Mouse (Mus musculus) megakaryocyte-erythroid progenitor cell, adult 5-6 weeks (primary cell): ENCODE data around the gene Kntc1. TPM values are rescaled to one million over a fixed set of nuclear protein-coding genes. Genes with fewer than 3 reads are reported as not detected.

Source experiments
- ATAC-seq: replicated peaks from 2 replicates; pipeline ENCODE4 v1.8.0; 2016; ENCODE audit warnings: mild to moderate bottlenecking, inconsistent platforms; ENCODE audit not compliant: severe bottlenecking, poor library complexity, low FRiP score, low TSS enrichment
- total RNA-seq, 2 experiments: library from RNA; stranded (forward) in 1 of 2; stranded (reverse) in 1 of 2; fragments of 200-1000, 215-1000 nt in 1 of 2; fragments of >200 nt in 1 of 2; fragmentation: Nextera tagmentation in 1 of 2; gene quantifications; 2 replicates each; pipeline ENCODE4 v1.2.3; 2014 to 2017

Gene Kntc1
- total RNA-seq, 2 experiments from 2014 or later, result 48.6 to 72.6 TPM

DNA sequence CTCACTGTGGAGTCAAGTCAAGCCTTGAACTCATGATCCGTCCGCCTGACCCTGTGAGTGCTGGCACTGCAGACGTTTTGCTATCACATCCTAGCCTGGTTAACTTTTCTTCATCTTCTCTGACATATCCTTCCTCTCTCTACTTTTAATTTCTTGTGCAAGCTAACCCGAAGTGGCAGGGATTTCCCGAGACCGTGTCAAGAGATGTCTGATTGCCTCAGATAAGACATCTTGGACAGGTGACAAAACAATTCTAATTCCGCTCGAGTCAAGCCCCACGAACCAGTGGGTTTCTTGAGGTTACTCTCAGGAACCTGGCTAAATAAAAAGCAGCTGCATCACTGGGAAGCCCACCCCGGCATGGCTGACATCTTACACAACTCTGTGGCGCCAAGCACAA, 109.3 kb downstream of the Kntc1 start:
- ATAC-seq, result no peak

DNA sequence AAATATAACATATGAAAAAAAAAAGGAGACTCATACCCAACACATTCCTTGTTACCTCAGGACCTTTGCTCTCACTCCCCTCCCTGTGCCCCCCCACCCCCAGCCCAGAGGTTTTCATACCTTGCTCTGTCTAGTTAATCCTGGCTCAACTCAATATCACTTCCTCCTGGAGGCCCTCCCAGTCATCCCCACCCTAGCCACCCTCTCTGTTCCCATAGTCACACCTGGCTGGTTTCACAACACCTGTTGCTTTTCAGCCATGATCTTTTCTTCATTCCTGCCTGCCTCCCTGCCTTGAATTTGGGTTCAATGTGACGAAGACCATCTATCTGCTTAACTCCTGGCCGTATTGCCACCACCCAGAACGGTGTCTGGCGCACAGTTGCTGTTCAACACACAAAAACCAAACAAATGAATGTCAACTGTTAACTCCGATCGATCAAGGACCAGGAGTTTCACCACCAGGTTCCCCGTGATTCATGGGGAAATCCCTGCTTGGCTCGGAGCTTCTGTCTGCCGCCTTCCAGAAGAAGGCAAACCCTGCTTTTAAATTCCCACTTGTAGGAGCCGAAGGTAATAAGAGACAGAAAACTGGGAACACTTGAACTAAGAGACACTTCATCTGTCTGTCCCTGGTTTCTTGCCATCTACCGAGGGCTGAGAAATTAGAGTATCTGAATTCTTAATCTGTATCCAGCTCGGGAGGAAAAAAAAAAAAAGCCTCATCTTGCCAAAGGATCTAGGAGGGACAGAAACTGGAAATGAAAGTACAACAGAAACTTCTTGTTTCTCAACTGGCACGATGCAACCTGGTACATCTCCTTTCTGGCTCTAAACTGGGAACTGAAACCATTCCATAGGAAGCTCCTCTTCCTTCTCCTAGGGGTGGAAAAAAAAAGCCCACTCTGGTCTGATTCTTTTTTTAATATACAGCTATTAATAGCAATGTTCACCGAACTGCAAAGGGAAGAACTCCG, 113.1 kb downstream of the Kntc1 start:
- no peak for ATAC-seq

- ATAC-seq, result no peak
Measured at GRCm38 (mm10) chr5:123863934-123864333, 114.4 kb downstream of the Kntc1 start.

GRCm38 (mm10) chr5:123865365-123865764, 115.8 kb downstream of the Kntc1 start, which contains the start of gene Hcar2:
Gene Hcar2, minus strand, starts transcription at chr5:123865499.
- ATAC-seq, result no peak

- ATAC-seq, result no peak
Measured at GRCm38 (mm10) chr5:123866457-123866856, 116.9 kb downstream of the Kntc1 start.

- ATAC-seq, result no peak
Measured at GRCm38 (mm10) chr5:123869615-123870014, 120.1 kb downstream of the Kntc1 start.

Other genes starting within 250 kb of the Kntc1 start
- 0.94 TPM in 1 of 2 replicates, not detected in the other for gene B3gnt4, start 239.3 kb upstream of the Kntc1 start, total RNA-seq (2014; fragmentation: Nextera tagmentation)
- gene B3gnt4, start 239.3 kb upstream of the Kntc1 start, total RNA-seq (2017), result 0.30 and 0.38 TPM in 2 replicates
- 70.4 and 76.8 TPM in 2 replicates for gene Diablo, start 225.5 kb upstream of the Kntc1 start, total RNA-seq (2014; fragmentation: Nextera tagmentation)
- gene Diablo, start 225.5 kb upstream of the Kntc1 start, total RNA-seq (2017), result 49.8 and 71.1 TPM in 2 replicates
- gene Gm49027, start 224.2 kb upstream of the Kntc1 start, total RNA-seq (2014; fragmentation: Nextera tagmentation), result 4.2 TPM in 1 of 2 replicates, not detected in the other
- gene Gm49027, start 224.2 kb upstream of the Kntc1 start, total RNA-seq (2017), result 0.23 TPM in 1 of 2 replicates, not detected in the other
- gene Vps33a, start 176.7 kb upstream of the Kntc1 start, total RNA-seq (2014; fragmentation: Nextera tagmentation), result 30.6 and 35.7 TPM in 2 replicates
- 20.8 and 31.6 TPM in 2 replicates for gene Vps33a, start 176.7 kb upstream of the Kntc1 start, total RNA-seq (2017)
- 45.2 and 52.4 TPM in 2 replicates for gene Clip1, start 65.1 kb upstream of the Kntc1 start, total RNA-seq (2014; fragmentation: Nextera tagmentation)
- gene Clip1, start 65.1 kb upstream of the Kntc1 start, total RNA-seq (2017), result 45.0 and 64.8 TPM in 2 replicates
- gene Zcchc8, start 28.6 kb upstream of the Kntc1 start, total RNA-seq (2014; fragmentation: Nextera tagmentation), result 55.3 and 79.3 TPM in 2 replicates
- 59.3 and 167 TPM in 2 replicates for gene Zcchc8, start 28.6 kb upstream of the Kntc1 start, total RNA-seq (2017)
- gene Rsrc2, start 302 bp upstream of the Kntc1 start, total RNA-seq (2014; fragmentation: Nextera tagmentation), result 108 and 119 TPM in 2 replicates
- 335 and 401 TPM in 2 replicates for gene Rsrc2, start 302 bp upstream of the Kntc1 start, total RNA-seq (2017)
- not detected in 2 replicates for gene Hcar2, start 115.8 kb downstream of the Kntc1 start, total RNA-seq (2014; fragmentation: Nextera tagmentation)
- gene Hcar2, start 115.8 kb downstream of the Kntc1 start, total RNA-seq (2017), result not detected in 2 replicates
- not detected in 2 replicates for gene Hcar1, start 130.3 kb downstream of the Kntc1 start, total RNA-seq (2014; fragmentation: Nextera tagmentation)
- not detected in 2 replicates for gene Hcar1, start 130.3 kb downstream of the Kntc1 start, total RNA-seq (2017)
- gene Denr, start 157.5 kb downstream of the Kntc1 start, total RNA-seq (2014; fragmentation: Nextera tagmentation), result 102 and 106 TPM in 2 replicates
- gene Denr, start 157.5 kb downstream of the Kntc1 start, total RNA-seq (2017), result 96.4 and 102 TPM in 2 replicates
- not detected in 2 replicates for gene Gm43518, start 177.7 kb downstream of the Kntc1 start, total RNA-seq (2014; fragmentation: Nextera tagmentation)
- gene Gm43518, start 177.7 kb downstream of the Kntc1 start, total RNA-seq (2017), result not detected in 2 replicates
- 2.1 and 3.3 TPM in 2 replicates for gene Ccdc62, start 181.0 kb downstream of the Kntc1 start, total RNA-seq (2014; fragmentation: Nextera tagmentation)
- 2.6 and 4.2 TPM in 2 replicates for gene Ccdc62, start 181.0 kb downstream of the Kntc1 start, total RNA-seq (2017)
- gene Hip1r, start 223.9 kb downstream of the Kntc1 start, total RNA-seq (2014; fragmentation: Nextera tagmentation), result 9.3 and 9.5 TPM in 2 replicates
- 13.7 and 30.9 TPM in 2 replicates for gene Hip1r, start 223.9 kb downstream of the Kntc1 start, total RNA-seq (2017)